Mouse (Mus musculus) cerebellum, postnatal 25 days (tissue): ENCODE data around the gene Speg.

ENCODE experiments used
- DNase-seq, 2 experiments: peaks; one replicate each; pipeline ENCODE4 v3.0.0; 2021; ENCODE audit warnings: mixed read lengths in 2 of 2

Speg gene

GRCm38 (mm10) chr1:75398761-75399402 is 23.8 kb downstream of the Speg start:
- DNase-seq = peak; percentile 72 to 82

GRCm38 (mm10) chr1:75399755-75400492 is 24.8 kb downstream of the Speg start:
- DNase-seq = peak; percentile 35 to 59

GRCm38 (mm10) chr1:75400493-75401115 is 25.5 kb downstream of the Speg start:
- no peak for DNase-seq

- DNase-seq = peak in 1 of 2 experiments; percentile 12
Observed at GRCm38 (mm10) chr1:75405547-75405946, 30.4 kb downstream of the Speg start.

- no peak for DNase-seq
Observed at GRCm38 (mm10) chr1:75406173-75406572, 31.1 kb downstream of the Speg start.

GRCm38 (mm10) chr1:75407056-75407455 is 32.0 kb downstream of the Speg start:
- DNase-seq = no peak

GRCm38 (mm10) chr1:75408210-75408609 is 33.1 kb downstream of the Speg start:
- DNase-seq = no peak

- peak in 1 of 2 experiments; percentile 55 for DNase-seq
Observed at GRCm38 (mm10) chr1:75409950-75410349, 34.9 kb downstream of the Speg start.

GRCm38 (mm10) chr1:75412196-75412595 is 37.1 kb downstream of the Speg start:
- no peak for DNase-seq

- DNase-seq = peak; percentile 85 to 89
Observed at GRCm38 (mm10) chr1:75413749-75414148, 38.7 kb downstream of the Speg start.

- peak in 1 of 2 experiments; percentile 45 for DNase-seq
Observed at GRCm38 (mm10) chr1:75421794-75422193, 46.7 kb downstream of the Speg start.

- peak; percentile 53 to 55 for DNase-seq
Observed at GRCm38 (mm10) chr1:75422216-75422822, 47.2 kb downstream of the Speg start.

GRCm38 (mm10) chr1:75422823-75423471 is 47.9 kb downstream of the Speg start:
- peak; percentile 64 to 70 for DNase-seq

- DNase-seq = no peak
Observed at GRCm38 (mm10) chr1:75423780-75424390, 48.8 kb downstream of the Speg start.

GRCm38 (mm10) chr1:75425796-75426471 is 50.8 kb downstream of the Speg start:
- peak; percentile 81 to 86 for DNase-seq

GRCm38 (mm10) chr1:75435475-75436328 is 60.6 kb downstream of the Speg start, which contains the start of gene Gmppa:
Gmppa (plus strand) TSS chr1:75435930.
- DNase-seq = peak; percentile 79 to 88

GRCm38 (mm10) chr1:75438782-75439181 is 63.7 kb downstream of the Speg start:
- DNase-seq = no peak

GRCm38 (mm10) chr1:75440661-75441060 is 65.6 kb downstream of the Speg start:
- DNase-seq = peak; percentile 71 to 73

GRCm38 (mm10) chr1:75441471-75441996 is 66.4 kb downstream of the Speg start:
- peak in 1 of 2 experiments; percentile 53 for DNase-seq

- peak; percentile 75 to 77 for DNase-seq
Observed at GRCm38 (mm10) chr1:75442171-75442570, 67.1 kb downstream of the Speg start.
